Mouse (Mus musculus) embryonic facial prominence, embryonic 14.5 days (tissue): ENCODE results near the gene Soga1. TPM values are rescaled to one million over a fixed set of nuclear protein-coding genes. Genes with fewer than 3 reads are reported as not detected.
A peak's percentile ranks its signal among the peaks of the same experiment; 100 is the strongest.

Source experiments
- ATAC-seq: fragments of 200-750 bp; cut with Nextera tagmentation; 2 replicates; pipeline ENCODE4 v1.8.0; 2017; ENCODE audit warnings: low read depth, moderate number of reproducible peaks, moderate TSS enrichment
- DNase-seq: peaks from one replicate; pipeline ENCODE4 v3.0.0-alpha.2; 2015; ENCODE audit warnings: low spot score
- H3K27ac ChIP-seq: fragments of 300-500 bp; sonication (generic); replicated peaks from 2 replicates; pipeline ENCODE4 v1.5.1; 2014; ENCODE audit warnings: low read depth, mild to moderate bottlenecking, low read length, moderate library complexity
- H3K27me3 ChIP-seq: fragments of 300-500 bp; sonication (generic); replicated peaks from 2 replicates; pipeline ENCODE4 v1.6.1; 2014; ENCODE audit warnings: low read length; ENCODE audit not compliant: control insufficient read depth, insufficient read depth
- H3K36me3 ChIP-seq: fragments of 300-500 bp; sonication (generic); 2 replicates; pipeline ENCODE4 v1.6.1; 2014; ENCODE audit warnings: low read length, mixed read lengths; ENCODE audit not compliant: control insufficient read depth, insufficient read depth
- H3K4me1 ChIP-seq: fragments of 300-500 bp; sonication (generic); 2 replicates; pipeline ENCODE4 v1.6.1; 2014; ENCODE audit warnings: antibody characterized with exemption, low read length; ENCODE audit not compliant: control insufficient read depth, insufficient read depth
- H3K4me2 ChIP-seq: fragments of 300-500 bp; sonication (generic); 2 replicates; pipeline ENCODE4 v1.6.1; 2014; ENCODE audit warnings: low read depth, mild to moderate bottlenecking, low read length, moderate library complexity, mixed read lengths
- H3K4me3 ChIP-seq: fragments of 300-500 bp; sonication (generic); 2 replicates; pipeline ENCODE4 v1.5.1; 2014; ENCODE audit warnings: low read depth, mild to moderate bottlenecking, low read length
- H3K9ac ChIP-seq: fragments of 300-500 bp; sonication (generic); 2 replicates; pipeline ENCODE4 v1.6.1; 2014; ENCODE audit warnings: low read depth, mild to moderate bottlenecking, low read length, moderate library complexity, mixed read lengths
- H3K9me3 ChIP-seq: fragments of 300-500 bp; sonication (generic); 2 replicates; pipeline ENCODE4 v1.6.1; 2016; ENCODE audit warnings: low read length; ENCODE audit not compliant: control insufficient read depth
- WGBS: fragments of 180-500 bp; shearing (Covaris S2); extraction: QIAGEN DNeasy Blood & Tissue Kit; methylation state at CpG from one replicate; pipeline ENCODE4 v1.1.7; 2014; 5-methylcytosine and 5-hydroxymethylcytosine counted together
- polyA plus RNA-seq: library from polyadenylated mRNA; unstranded; fragments of >200 nt; fragmentation: Nextera tagmentation; extraction: Ambion mirVana; gene quantifications from 2 replicates; pipeline ENCODE4 v1.2.1, GENCODE M21; 2014

Gene Soga1
- polyA plus RNA-seq, 1 experiment from 2014 or later: 6.3 TPM

- ATAC-seq: no peak
- Histone ChIP-seq H3K4me1 (peaks cover 23% of the 10 kb centered on the region), H3K27ac (no peak overlapping the region)
Observed at GRCm38 (mm10) chr2:157008509-157008908, 70.5 kb downstream of the Soga1 start.

GRCm38 (mm10) chr2:157007234-157007596 lies 71.8 kb downstream of the Soga1 start:
- 0 out of 2 replicates have a peak, but pooled peaks have one; percentile 13 for ATAC-seq
- peak overlapping the region; percentile 69 for H3K4me3 ChIP-seq
- no peaks in the 10 kb centered on the region for H3K27me3 ChIP-seq
- DNase-seq: no peak
- H3K4me1 ChIP-seq: peaks cover 23% of the 10 kb centered on the region
- WGBS: 25% methylated on average over 5 of the region's 5 CpGs
- no peaks in the 10 kb centered on the region for H3K9me3 ChIP-seq
- peak overlapping the region; percentile 72 for H3K9ac ChIP-seq
- H3K36me3 ChIP-seq: peaks cover 25% of the 10 kb centered on the region; the same call in 1 of the 2 replicates
- H3K4me2 ChIP-seq: peak overlapping the region; percentile 69
- H3K27ac ChIP-seq: peak overlapping the region; percentile 76

More at GRCm38 (mm10) chr2:157008509-157008908, 70.5 kb downstream of the Soga1 start:
- no peak for DNase-seq
- H3K36me3 ChIP-seq: peaks cover 26% of the 10 kb centered on the region; the same call in 1 of the 2 replicates
- H3K9me3 ChIP-seq: no peaks in the 10 kb centered on the region
- H3K4me3 ChIP-seq: no peak overlapping the region
- H3K27me3 ChIP-seq: no peaks in the 10 kb centered on the region
- no peak overlapping the region for H3K4me2 ChIP-seq
- no peak overlapping the region for H3K9ac ChIP-seq

GRCm38 (mm10) chr2:157006511-157007233 lies 72.4 kb downstream of the Soga1 start, which contains the start of gene Dsn1:
TSS of gene Dsn1 (minus strand) at chr2:157007154.
- H3K9ac ChIP-seq: peak within 1 kb of the TSS; percentile 72
- H3K27ac ChIP-seq: peak within 1 kb of the TSS; percentile 76
- no peaks in the 10 kb centered on the region for H3K27me3 ChIP-seq
- peaks cover 23% of the 10 kb centered on the region for H3K4me1 ChIP-seq
- peak within 1 kb of the TSS; percentile 69 for H3K4me2 ChIP-seq
- H3K4me3 ChIP-seq: peak within 1 kb of the TSS; percentile 69
- DNase-seq (peak; percentile 92), ATAC-seq (peak; percentile 85)
- H3K9me3 ChIP-seq: no peaks in the 10 kb centered on the region
- under 1% methylated on average over 31 of the region's 56 CpGs for WGBS
- H3K36me3 ChIP-seq: peaks cover 25% of the 10 kb centered on the region; the same call in 1 of the 2 replicates

- WGBS: 88% methylated on average over 4 of the region's 4 CpGs
- H3K36me3 ChIP-seq: peaks cover 51% of the 10 kb centered on the region
Observed at GRCm38 (mm10) chr2:157002321-157002720, 76.7 kb downstream of the Soga1 start.

GRCm38 (mm10) chr2:156998263-156998662 lies 80.8 kb downstream of the Soga1 start:
- H3K27me3 ChIP-seq: no peaks in the 10 kb centered on the region
- H3K27ac ChIP-seq: no peak overlapping the region
- ATAC-seq (no peak), DNase-seq (no peak)
- WGBS: 82% methylated on average over 5 of the region's 5 CpGs
- H3K4me2 ChIP-seq: no peak overlapping the region
- H3K4me3 ChIP-seq: no peak overlapping the region
- no peak overlapping the region for H3K9ac ChIP-seq
- H3K9me3 ChIP-seq: no peaks in the 10 kb centered on the region
- peaks cover 63% of the 10 kb centered on the region for H3K36me3 ChIP-seq
- H3K4me1 ChIP-seq: no peaks in the 10 kb centered on the region

More at GRCm38 (mm10) chr2:157002321-157002720, 76.7 kb downstream of the Soga1 start:
- no peak for ATAC-seq
- no peak for DNase-seq
- Histone ChIP-seq H3K4me3 (no peak overlapping the region), H3K4me2 (no peak overlapping the region), H3K27ac (no peak overlapping the region), H3K27me3 (no peaks in the 10 kb centered on the region), H3K9ac (no peak overlapping the region), H3K4me1 (peaks cover 6% of the 10 kb centered on the region; the same call in 1 of the 2 replicates), H3K9me3 (no peaks in the 10 kb centered on the region)

GRCm38 (mm10) chr2:156996576-156996975 lies 82.5 kb downstream of the Soga1 start:
- Histone ChIP-seq H3K4me2 (no peak overlapping the region), H3K27me3 (no peaks in the 10 kb centered on the region), H3K4me1 (no peaks in the 10 kb centered on the region), H3K36me3 (peaks cover 56% of the 10 kb centered on the region), H3K9ac (no peak overlapping the region), H3K27ac (no peak overlapping the region), H3K4me3 (no peak overlapping the region), H3K9me3 (no peaks in the 10 kb centered on the region)
- DNase-seq: peak; percentile 52
- no peak for ATAC-seq
- 70% methylated on average over 6 of the region's 6 CpGs for WGBS

GRCm38 (mm10) chr2:156991470-156992319 lies 87.4 kb downstream of the Soga1 start, which contains the start of gene Ndrg3:
TSS of gene Ndrg3 (minus strand) at chr2:156992056.
- H3K27ac ChIP-seq: peak within 1 kb of the TSS; percentile 40
- H3K36me3 ChIP-seq: peaks cover 24% of the 10 kb centered on the region; the same call in 1 of the 2 replicates
- no peaks in the 10 kb centered on the region for H3K9me3 ChIP-seq
- peak within 1 kb of the TSS; percentile 72 for H3K4me3 ChIP-seq
- H3K9ac ChIP-seq: peak within 1 kb of the TSS; percentile 76
- DNase-seq (peak; percentile 99), ATAC-seq (peak; percentile 97)
- H3K27me3 ChIP-seq: no peaks in the 10 kb centered on the region
- peaks cover 9% of the 10 kb centered on the region for H3K4me1 ChIP-seq
- WGBS: under 1% methylated on average over 42 of the region's 66 CpGs
- H3K4me2 ChIP-seq: peak within 1 kb of the TSS; percentile 81

GRCm38 (mm10) chr2:156990727-156991431 lies 88.2 kb downstream of the Soga1 start:
- DNase-seq (no peak), ATAC-seq (no peak)
- Histone ChIP-seq H3K27ac (no peak overlapping the region), H3K36me3 (peaks cover 17% of the 10 kb centered on the region; the same call in 1 of the 2 replicates), H3K4me1 (peaks cover 9% of the 10 kb centered on the region), H3K27me3 (no peaks in the 10 kb centered on the region), H3K9ac (peak overlapping the region; percentile 76), H3K4me2 (peak overlapping the region; percentile 81), H3K4me3 (peak overlapping the region; percentile 72), H3K9me3 (no peaks in the 10 kb centered on the region)
- WGBS: 4% methylated on average over 16 of the region's 16 CpGs
